Mouse (Mus musculus) common myeloid progenitor, adult 5-6 weeks (primary cell): ENCODE results near the gene Fgd2. TPM values are rescaled to one million over a fixed set of nuclear protein-coding genes. Genes with fewer than 3 reads are reported as not detected.

ENCODE experiments used
- ATAC-seq: replicated peaks from 2 replicates; pipeline ENCODE4 v1.8.0; 2016; ENCODE audit warnings: low read depth, mild to moderate bottlenecking, moderate TSS enrichment, inconsistent platforms; ENCODE audit not compliant: poor library complexity, severe bottlenecking
- total RNA-seq: library from RNA; stranded (forward); fragments of 200-1000, 187-1606 nt; gene quantifications from 2 replicates; pipeline ENCODE4 v1.2.3, GENCODE M21; 2017

Gene Fgd2
- total RNA-seq, 1 experiment from 2014 or later: 23.9 TPM

- no peak for ATAC-seq
Observed at GRCm38 (mm10) chr17:29419976-29420739, 59.4 kb downstream of the Fgd2 start.

GRCm38 (mm10) chr17:29421319-29421718 is 60.6 kb downstream of the Fgd2 start:
- ATAC-seq: no peak

- no peak for ATAC-seq
Observed at GRCm38 (mm10) chr17:29422337-29422736, 61.6 kb downstream of the Fgd2 start.

GRCm38 (mm10) chr17:29422912-29423504 is 62.3 kb downstream of the Fgd2 start:
- ATAC-seq: no peak

GRCm38 (mm10) chr17:29423991-29424390 is 63.3 kb downstream of the Fgd2 start:
- no peak for ATAC-seq

GRCm38 (mm10) chr17:29425345-29425744 is 64.6 kb downstream of the Fgd2 start:
- ATAC-seq: no peak

GRCm38 (mm10) chr17:29428213-29428612 is 67.5 kb downstream of the Fgd2 start:
- no peak for ATAC-seq

GRCm38 (mm10) chr17:29428826-29429225 is 68.1 kb downstream of the Fgd2 start:
- no peak for ATAC-seq

Other genes with a start within 250 kb of the Fgd2 start
- gene Rab44, start 246.8 kb upstream of the Fgd2 start, total RNA-seq: 147 and 213 TPM in 2 replicates
- gene Cpne5, start 122.7 kb upstream of the Fgd2 start, total RNA-seq: 0.64 and 0.87 TPM in 2 replicates
- gene Ppil1, start 96.7 kb upstream of the Fgd2 start, total RNA-seq: 67.1 and 94.5 TPM in 2 replicates
- 51.3 and 77.8 TPM in 2 replicates for gene BC004004, start 92.1 kb upstream of the Fgd2 start, total RNA-seq
- gene Pi16, start 43.2 kb upstream of the Fgd2 start, total RNA-seq: 2.4 and 2.9 TPM in 2 replicates
- gene Mtch1, start 13.0 kb upstream of the Fgd2 start, total RNA-seq: 56.5 and 76.6 TPM in 2 replicates
- 205 and 249 TPM in 2 replicates for gene Pim1, start 129.8 kb downstream of the Fgd2 start, total RNA-seq
- not detected in 2 replicates for gene Gm17657, start 188.7 kb downstream of the Fgd2 start, total RNA-seq
- gene Tbc1d22b, start 188.9 kb downstream of the Fgd2 start, total RNA-seq: 7.0 and 9.6 TPM in 2 replicates
- 0.05 TPM in 1 of 2 replicates, not detected in the other for gene Tmem217, start 191.5 kb downstream of the Fgd2 start, total RNA-seq